Mouse (Mus musculus): ENCODE data around the gene 2310039H08Rik.

Gene 2310039H08Rik

DNA sequence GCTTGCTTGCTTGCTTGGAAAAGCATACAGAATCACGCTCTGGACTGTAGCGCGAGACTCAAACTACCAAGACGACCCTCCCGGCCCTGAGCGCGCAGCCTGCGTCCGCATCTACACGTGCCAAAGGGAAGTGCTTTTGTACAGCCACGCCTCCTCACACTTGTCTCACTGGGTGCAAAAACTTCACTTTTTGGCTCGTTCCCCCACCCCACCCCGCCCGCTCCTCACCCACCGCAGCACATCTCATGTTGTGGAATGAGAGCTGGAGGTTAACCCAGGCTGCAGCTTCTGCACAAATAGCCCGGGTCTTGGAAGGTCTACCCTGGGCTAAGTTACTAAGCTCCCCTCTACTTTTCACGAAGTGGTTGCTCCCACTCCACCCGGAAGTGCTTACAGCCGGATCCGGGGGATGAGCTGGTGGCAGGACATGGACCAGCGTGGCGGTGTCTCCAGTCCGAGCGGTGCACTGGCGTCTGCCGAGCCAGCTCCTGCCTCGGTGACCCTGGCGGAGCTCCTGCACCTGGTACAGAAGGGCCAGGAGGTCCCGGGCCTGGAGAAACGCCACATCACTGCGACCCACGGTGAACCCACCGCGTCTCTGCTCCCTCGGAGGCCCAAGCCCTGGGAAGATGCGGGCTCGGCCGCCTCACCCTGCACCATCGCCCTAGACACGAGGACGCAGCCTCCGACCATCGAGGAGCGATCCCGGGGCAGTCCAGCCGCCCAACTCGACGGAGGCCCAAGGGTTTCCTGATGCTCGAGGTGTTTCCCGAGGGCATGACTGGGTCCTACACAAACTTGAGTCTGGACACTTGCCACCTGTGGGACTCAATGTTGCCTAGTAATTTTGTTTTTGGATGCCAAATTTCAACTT is at the start of gene 2310039H08Rik:
Gene 2310039H08Rik, plus strand, starts transcription at position 232 of the 874 bp plus-strand sequence.
- peak; percentile 88 for DNase-seq

DNA sequence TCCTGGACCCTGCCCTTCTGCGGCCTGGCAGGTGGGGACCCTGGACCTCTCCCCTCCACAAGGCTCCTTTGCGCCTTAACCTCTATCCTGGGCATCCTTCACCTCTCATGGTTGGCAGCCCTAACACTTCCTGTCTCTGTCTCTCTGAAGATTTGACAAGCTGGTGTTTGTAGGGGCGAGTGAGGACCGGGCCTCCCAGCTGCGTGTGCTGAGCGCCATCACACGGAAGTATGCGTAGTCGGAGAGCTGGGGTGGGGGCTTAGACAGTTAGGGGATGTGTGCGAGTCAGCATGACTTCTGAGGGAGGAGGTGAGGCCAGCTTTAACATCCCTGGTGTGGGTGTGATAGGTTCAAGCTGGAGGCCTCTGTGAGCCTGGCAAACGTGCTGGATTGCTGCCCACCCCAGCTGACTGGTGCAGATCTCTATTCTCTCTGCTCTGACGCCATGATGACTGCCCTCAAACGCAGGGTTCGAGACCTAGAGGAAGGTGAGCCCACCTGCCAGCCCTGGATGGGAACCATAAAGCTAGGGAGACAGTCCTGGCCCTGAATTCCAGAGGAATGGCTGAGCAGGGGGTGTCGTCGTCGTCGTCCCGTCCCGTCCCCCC is 47.9 kb upstream of the 2310039H08Rik start:
- DNase-seq = no peak

DNA sequence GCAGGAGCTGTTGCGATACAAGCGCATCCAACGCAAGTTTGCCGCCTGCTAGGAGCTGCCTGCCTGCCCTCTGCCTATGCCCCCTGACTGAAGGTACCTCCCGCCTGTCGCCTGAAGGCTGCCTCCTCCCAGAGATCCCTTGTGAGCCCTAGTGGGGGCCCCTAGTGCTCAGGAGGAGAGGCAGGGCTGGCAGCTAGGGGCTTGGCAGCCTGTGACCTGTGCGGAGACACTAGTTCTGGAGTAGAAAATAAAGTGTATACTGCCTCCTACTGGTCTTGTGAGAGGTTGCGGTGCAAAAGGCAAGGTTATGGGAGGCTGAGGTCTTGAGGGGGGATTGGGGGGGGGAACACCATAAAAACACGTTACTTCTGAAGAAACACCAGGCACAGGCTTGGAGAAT is 47.2 kb upstream of the 2310039H08Rik start:
- DNase-seq = no peak

DNA sequence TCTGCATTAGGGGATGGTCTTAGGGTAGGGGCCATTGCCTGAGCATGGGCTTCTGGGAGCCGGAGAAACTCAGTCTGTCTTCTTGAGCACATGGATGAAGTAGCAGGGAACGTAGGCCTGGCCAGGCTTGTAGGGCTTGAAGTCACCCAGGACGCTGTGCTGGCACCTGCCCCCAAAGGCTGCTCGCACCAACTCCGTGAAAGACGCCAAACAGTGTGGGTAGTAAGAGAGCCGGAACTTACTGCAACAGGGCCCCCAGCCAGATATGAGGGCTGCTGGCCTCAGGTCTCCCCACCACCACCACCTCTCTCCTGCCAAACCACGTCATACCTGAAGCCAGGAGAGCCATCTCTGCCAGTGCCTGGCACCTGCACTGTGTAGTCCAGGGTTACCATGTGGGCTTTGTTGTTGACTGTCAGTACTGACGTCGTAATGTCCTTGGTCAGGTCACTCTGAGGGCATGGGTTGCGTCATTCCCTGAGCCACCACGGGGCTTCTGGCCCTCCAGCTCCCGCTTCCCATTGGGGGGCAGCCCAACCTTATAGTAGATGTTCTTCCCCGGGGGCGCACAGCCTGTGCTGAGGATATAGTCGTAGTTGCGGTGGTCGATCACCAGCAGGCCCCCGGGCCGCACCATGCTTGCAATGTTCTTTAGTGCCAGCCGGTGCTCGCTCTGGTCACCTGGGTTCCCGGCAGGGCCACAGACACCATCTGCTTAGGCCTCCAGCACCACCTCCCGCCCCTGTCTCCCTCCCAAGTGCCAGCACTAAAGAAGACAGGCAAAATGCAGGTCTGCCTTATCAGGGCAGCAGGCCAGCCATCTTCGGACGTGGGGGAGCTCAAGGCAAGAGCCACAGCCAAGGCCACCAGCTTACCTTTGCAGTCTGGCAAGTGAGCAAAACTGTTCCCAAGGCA is 46.4 kb upstream of the 2310039H08Rik start:
- no peak for DNase-seq

DNA sequence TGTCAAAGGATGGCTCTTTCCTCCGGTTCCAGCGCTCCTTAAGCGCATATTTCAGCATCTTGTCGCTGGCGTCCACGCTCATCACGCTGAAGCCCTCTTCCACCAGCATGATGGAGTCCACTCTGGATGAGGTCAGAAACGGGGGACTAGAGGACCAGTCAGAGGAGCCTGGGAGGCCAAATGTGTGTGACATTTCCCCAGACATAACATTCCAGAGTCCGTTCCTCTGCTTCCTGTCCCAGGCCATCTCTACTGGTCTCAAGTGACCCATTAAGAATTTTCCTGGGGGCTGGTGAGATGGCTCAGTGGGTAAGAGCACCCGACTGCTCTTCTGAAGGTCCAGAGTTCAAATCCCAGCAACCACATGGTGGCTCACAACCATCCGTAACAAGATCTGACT is 45.2 kb upstream of the 2310039H08Rik start:
- DNase-seq = no peak

DNA sequence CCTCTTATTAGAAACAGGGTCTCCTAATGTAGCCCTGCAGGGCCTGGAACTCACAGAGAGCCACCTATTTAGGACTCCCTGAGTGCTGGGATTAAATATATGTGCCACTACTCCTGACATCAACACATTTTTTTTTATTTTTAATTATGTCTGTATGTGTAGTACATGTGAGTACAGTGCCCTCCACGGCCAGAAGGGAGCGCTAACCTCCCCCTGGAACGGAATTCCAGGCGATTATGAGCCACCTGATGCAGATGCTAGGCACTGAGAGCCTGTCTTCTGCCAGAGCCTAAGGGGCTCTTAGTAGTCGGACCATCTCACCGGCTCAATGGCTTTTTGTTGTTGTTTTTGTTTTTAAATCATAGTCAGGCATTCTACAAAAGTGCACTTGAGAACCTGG is 44.4 kb upstream of the 2310039H08Rik start:
- no peak for DNase-seq

DNA sequence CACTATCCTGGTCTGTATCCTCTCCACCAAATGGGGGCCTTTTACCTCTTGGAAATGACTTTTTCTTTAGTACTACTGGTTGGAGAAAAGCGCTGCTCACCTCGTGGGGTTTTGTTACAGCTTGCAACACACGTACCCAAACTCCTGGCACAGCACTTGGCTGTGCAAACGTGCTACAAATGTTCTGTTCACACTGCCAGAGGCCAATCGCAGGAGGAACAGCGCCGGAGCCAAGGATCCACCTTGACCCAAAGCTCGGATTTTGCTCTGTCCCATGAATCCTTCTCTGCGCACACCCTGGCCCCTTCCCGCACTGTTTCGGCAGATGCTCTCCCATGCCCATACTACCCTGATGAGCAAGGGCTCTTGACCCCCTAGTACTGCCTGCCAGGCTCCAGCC is 43.9 kb upstream of the 2310039H08Rik start:
- no peak for DNase-seq

DNA sequence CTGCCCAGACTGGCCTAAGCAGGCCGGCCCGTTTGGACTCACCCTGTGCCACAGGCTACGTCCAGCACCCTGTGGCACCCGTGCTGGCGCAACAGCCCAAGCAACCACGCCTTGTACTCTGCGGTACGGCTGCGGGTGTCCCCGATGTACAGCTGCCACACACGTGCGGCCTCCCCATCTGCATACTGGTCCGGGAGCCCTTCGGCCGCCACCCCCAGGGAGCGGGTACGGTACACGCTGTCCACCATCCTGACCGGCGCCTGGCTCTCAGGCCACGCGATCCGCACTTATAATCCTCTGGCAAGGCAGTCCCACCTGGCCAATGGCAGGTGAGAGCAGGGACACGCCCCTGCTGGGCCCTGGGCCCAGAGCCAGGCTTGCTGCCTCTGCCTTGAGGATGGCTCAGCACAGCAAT is 43.5 kb upstream of the 2310039H08Rik start, which contains the start of gene Gnmt:
Gene Gnmt, minus strand, starts transcription at position 265 of the 415 bp plus-strand sequence.
- peak; percentile 89 for DNase-seq

DNA sequence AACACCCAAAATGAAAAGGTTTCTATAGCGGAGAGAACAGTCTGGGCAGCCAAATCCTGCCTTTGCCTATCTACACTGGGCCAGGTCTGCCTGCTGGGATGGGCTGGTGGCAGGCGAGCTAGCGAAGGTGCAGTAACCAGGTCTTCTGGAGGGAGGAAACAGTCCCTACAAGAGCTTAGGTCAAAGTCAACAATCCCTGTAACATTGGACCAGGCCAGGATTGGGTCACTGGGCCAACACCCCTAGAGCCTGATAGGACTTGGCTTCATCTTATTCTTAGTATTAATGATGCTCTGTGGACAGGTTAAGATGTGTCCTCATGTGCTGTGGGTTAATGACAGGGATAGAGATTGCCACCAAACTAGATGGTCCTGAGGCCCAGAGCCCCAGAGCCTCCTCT is 38.4 kb upstream of the 2310039H08Rik start:
- no peak for DNase-seq

DNA sequence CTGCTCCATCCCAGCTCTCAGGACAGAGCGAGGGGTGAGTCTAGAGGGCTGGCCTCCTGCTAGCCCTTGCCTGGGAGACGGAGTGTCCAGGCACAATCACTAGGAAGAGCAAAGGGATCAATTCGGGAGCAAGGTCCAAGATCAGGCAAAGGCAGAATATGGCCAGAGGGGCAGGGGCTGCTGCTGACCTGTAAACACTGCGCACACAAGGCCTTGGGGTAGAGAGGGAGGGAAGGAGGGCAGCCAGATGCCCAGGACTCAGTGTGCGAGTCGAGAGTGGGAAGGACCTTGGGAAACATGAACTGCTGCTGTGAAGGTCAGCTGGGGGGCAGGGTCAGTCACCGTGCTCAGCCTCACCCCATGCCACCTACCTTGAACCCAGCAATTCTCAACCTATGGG is 37.1 kb upstream of the 2310039H08Rik start:
- no peak for DNase-seq

DNA sequence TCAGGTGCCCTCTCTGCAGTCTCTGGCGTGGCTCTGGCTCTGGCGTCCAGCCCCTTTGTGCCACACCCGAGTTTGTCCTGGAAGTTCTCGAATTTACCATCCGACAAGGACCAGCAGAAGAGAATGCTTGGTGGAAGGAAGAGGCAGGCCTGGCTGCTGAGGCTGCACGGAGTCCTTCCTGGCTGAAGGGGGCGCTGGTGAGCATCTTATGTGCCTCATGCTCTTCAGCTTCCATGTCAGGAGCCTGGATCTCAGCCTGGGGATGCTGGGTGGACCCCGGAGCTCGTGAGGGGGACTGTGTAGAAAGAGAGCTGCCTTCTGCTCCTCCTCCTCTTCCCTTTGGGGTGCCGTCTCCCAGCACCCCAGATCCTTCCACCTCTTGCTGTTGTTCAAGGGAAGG is 36.3 kb upstream of the 2310039H08Rik start:
- DNase-seq = no peak

DNA sequence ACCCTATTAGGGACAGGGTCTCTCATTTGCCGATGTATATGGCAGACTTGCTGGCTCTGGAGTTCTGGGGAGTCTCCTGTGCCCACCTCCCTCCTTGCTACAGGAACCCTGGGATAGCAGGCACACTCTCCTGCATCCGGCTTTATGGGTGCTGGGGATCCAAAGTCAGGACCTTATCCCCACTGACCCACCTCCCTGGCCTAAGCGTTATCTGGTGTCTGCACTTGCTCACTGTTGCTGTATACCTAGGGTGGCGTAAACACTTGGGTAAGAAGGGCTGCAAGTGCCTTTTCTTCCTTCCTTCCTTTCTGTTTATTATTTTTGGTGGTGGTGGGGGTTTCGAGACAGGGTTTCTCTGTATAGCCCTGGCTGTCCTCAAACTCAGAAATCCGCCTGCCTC is 31.1 kb upstream of the 2310039H08Rik start:
- DNase-seq = no peak

DNA sequence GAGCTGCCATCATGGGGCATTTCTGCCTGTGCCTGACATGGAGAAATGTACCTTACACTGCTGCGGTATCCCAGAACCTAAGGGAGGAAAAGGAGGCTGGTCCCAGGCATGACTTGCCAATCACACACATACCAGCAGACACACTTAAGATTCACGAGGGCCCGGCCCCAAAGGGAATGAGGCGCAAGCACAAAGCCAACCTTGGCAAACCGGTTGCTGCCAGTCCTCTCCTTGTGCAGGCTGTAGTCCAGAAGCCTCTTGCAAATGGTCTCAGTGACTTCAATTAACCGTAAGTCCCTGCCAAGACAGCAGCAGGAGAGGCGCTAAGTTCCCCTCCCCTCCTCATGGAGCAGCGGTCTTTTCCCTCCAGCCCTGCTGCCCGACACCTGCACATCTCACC is 29.4 kb upstream of the 2310039H08Rik start:
- DNase-seq = no peak

DNA sequence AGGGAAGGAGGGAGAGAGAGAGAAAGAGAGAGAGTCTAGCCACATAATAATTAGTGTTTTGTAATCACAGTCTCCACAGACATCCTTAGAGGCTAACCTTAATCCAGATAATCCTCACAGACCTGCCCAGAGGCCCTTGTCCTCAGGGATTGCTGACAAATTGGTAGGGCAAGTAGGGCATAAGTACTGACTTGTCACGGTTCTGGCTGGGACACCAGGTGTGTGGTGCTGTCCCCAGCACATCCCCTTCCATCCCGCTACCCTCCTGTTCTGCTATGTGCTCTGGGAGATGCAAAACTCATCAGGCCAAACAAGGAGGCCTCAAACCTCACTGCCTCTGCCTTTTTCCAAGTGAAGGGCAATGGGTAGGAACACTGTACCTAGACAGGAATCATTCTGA is 26.9 kb upstream of the 2310039H08Rik start:
- no peak for DNase-seq

DNA sequence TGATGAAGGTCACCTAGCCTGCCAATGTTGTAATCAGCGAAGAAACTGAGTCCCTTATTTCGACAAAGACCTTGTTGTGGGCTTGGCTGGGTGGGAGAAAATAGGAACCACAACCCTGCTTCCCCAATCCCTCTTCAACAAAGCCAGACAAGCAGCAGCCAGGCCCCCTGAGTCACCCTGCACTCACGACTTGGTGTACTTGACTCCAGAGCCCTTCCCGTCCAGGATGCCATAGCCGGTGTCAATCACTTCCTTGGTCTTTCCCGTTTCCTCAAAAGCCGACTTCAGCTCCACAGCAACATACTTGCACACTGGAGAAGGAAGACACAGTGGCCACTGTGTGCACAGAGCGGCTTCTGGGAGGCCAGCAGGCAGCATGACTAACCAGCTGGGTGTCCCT is 25.2 kb upstream of the 2310039H08Rik start:
- DNase-seq = no peak

DNA sequence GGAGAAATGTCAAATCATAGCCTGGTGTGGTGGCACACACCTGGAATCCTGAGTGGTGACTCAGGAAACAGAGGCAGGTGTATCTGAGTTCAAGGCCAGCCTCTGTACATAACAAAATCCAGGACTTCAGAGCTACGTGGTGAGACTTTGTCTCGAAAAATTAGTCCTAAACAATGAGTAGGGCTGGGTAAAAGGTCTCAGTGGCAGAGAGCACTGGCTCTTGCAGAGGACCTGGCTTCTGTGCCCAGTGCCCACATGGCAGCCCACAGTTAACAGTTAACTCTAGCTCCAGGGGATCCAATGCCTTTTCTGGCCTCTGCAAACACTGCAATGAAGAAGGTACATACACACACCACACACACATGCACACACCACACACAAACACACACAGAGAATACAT is 24.6 kb upstream of the 2310039H08Rik start:
- no peak for DNase-seq

DNA sequence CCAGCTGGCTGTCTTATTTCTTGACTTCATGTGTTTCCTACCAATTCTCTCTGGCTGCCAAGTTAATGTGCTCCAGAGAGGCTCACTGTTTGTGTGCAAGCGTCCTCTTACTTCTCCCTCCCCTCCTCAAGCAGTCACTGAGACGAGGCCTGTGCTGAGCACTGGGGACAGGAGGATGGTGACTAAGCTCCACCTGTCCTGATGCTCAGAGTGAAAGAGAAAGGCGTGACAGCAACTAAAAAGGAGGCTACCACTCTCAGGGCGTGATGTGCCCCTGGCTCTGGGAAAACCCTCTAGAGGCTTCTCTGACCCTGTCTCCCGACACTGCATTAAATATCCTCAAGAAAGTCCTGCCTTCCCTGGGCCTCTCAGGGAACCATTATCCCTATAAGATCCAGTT is 23.2 kb upstream of the 2310039H08Rik start:
- DNase-seq = no peak

DNA sequence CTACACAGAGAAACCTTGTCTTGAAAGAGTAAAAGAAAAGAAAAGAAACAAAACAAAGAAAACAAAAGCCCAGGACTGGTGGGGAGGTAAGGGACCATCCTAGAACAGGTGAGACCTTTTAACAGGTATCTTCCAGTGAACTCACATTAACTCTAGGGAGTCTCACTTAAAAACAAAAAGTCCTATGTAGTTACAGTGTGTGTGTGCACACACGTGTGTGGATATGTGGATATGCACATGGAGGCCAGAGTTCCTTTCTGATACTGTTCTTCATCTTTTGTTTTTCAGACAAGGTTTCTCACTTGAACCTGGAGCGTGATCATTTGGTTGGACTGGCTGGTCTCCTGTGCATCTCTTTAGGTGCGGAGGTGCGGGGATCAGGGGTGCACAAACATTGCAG is 21.9 kb upstream of the 2310039H08Rik start:
- no peak for DNase-seq

DNA sequence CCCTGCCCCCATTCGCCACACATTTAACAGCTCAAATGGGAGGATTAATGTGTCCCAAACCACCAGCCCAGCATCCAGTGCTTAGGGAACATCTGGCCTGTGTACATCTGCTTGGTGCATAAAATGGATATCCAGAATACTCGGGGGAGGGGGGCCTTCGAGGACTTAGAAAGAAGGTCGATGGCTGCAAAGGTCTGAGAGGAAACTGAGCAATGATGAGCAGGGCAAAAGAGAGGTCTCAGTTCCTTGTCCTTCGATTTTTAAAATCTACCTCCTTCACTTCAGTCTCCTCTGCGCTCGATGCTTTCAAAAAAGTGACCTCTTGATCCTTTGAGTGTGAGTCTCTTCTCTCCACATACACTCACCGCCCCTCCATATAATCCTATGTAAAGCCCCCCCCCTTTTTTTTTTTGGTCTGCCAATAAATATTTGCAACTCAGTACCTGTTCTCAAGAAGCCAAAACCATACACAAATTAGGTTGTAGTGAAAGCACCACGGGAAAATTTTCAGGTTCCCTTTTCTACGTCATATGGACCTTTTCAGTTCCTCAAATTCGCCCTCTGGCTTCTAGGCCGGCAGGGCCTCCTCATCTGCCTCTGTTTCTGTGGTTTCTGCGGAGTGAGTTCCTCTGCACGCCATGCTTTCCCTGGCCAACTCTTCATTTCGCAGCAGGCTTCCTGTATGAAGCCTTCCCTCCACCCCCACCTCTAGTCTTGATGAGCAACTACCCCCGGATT is 21.2 kb upstream of the 2310039H08Rik start:
- DNase-seq = no peak

DNA sequence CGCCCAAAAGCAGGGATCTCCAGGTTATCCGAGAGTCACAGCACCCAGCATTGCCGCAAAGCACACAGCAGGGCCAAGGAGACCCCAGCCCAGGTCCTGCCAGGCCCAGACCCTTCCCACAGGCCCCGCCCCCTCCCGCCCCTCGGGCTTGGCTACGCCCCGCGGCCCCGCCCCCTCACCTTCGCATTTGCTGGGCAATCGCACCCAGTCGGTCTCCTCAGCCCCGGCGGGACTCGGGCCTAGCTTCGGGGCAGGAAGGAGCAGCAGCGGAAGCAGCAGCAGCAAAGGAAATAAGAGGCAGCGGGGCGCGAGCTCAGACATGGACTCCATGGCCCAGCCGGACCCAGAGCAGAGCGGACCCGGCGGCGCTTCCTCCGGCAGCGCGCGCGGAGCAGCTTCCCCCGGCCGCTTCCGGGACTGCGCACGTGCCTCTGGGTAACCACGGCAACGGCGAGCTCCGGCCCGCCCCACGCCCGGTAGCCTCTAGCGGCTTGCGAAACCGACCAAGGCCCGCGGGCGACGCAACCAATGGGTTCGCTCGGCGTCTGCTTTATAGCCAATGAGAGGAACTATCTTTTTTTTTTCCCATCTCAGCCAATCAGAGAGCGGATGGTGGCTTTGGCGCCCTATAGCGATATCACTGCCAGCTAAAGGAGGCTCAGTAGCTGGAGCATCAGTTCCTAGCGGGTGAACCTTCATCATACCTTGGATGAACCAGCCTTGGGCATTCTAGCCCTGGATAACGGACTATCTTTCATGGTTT is 20.5 kb upstream of the 2310039H08Rik start, which contains the start of gene Cnpy3:
Gene Cnpy3, minus strand, starts transcription at position 421 of the 763 bp plus-strand sequence.
- peak; percentile 99 for DNase-seq

DNA sequence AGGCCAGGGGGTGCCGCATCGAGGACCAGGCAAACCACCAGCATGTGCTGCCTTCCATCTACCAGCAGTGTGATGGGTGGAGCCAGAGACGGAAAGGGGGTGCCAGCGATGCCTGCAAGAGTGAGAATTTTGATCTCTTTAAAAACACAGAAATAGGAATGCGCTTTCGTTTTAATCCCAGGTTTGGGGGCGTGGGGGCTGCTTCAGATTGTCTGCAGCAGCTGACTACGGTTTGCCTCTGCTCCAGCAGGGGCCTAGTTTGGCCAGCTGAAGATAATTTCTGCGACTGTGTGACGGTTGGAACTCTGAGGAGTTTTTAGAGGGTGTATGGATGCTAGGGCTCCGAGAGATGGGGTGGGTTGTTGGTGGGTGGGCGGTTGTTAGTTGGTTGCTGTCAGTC is 13.7 kb upstream of the 2310039H08Rik start:
- DNase-seq = no peak

DNA sequence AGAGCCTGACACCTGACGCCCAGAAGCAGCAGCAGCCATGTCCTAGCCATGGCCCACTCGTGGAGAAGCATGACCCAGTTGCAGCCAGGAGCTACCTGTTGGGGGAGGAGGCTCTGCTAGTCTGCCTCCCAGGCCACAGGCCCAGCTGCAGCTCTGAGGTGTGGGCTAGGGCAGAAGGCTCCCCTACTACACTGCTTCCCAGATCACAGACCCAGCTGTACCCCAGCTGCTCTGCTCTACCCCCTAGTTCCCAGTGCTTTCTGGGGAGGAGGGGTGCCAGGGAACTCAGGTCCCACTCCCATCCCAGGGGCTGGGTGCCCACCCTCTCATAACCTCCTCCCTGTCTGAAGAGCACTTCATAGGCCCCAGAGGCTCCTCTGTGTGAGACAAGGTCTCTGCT is 8.9 kb upstream of the 2310039H08Rik start, which contains the start of gene Ptcra:
Gene Ptcra, minus strand, starts transcription at position 169 of the 400 bp plus-strand sequence.
- DNase-seq = no peak

Measured in kidney, postnatal 14 days (tissue).